Mouse (Mus musculus) c-Kit-positive CD71-positive TER-119-negative erythroid progenitor cells, embryonic 14.5 days (primary cell): ENCODE data around the gene Slc51a.

Experiments used
- DNase-seq: peaks from one replicate; pipeline ENCODE4 v3.0.0-alpha.2; 2013; ENCODE audit warnings: low read depth

Gene Slc51a

DNA sequence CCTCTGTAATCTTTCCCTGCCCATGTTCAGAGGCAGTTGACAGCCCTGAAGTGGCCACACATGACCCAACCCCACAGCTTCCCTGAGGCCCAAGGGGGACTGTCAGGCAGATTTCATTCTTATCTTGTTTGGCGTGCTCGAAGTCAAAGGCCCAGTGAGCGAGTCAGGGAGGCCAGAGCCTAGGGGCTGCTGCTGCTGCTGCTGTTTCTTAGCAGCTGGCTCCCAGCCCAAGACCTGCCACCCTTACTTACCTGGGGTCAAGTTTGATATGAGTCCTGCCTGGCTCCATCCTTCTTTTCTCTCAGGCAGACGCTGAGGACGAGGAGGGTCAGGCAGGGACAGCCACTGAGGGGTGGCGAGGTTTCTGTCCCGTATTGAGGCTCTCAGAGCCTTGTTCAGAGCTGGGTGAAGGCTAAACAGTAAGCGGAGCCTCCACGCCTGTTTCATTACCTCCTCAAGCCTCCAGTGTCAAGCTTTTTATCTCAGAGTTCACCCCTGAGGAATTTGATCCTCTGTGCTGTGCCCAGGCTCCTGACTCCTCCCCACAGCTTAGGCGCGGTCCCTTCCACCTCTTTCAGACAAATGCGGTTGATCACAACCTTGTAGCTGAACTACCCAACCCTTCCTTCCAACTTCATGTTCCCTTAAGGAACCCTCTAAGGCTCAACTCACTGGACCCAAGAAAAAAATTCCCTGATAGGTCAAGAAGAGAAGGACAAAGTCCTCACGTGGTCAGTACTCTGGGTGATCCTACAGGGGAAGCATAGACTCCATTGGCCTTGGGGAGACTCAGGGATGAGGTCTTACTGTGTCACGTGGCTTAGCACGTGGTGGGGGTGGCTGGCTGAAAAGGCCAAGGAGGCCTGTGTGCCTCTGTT lies at the start of gene Slc51a:
Gene Slc51a, minus strand, starts transcription at position 646 of the 878 bp plus-strand sequence.
- DNase-seq, result peak; percentile 70

GRCm38 (mm10) chr16:32535157-32535751 lies 47.6 kb upstream of the Slc51a start:
- DNase-seq, result no peak

- DNase-seq, result no peak
Measured at GRCm38 (mm10) chr16:32532878-32533826, 45.5 kb upstream of the Slc51a start.

DNA sequence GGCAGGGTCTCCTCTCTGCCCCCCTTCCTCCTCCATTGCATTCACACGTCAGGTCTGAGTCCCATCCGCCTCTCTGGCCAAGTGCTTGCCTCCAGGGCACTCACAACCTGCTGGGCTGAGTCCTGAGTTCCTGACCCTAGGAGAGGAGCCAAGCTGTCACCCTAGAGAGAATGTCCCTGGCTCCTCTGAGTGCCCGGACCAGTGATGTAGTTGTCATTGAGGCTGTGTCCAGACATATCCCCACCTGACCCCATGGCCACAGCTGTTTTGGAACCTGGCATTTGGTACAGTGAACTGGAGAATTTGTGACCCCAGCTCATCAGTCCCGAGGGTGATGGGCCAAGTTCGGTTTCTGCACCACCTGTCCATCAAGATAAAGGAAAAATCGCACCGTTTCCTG lies 39.2 kb upstream of the Slc51a start:
- no peak for DNase-seq

DNA sequence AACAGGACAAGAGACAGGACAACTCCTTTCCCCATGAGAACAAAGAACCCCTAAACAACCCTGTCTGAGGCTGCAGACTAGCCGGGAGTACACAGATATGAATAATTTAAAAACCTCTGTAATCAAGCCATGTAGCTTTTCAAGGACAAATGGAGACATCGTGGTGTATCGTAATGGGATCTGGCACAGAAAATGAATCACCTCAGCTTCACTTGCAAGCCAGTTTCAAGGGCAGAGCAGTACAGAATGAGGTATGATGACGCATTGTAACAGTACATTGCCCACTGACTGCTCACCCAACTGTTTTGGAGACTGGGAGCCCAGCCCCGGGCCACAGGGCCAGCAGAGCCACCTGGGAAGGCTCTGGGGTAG lies 36.6 kb upstream of the Slc51a start:
- DNase-seq, result no peak

- DNase-seq, result no peak
Measured at GRCm38 (mm10) chr16:32523462-32524243, 36.0 kb upstream of the Slc51a start.

GRCm38 (mm10) chr16:32522578-32523194 lies 35.0 kb upstream of the Slc51a start:
- no peak for DNase-seq

- no peak for DNase-seq
Measured at GRCm38 (mm10) chr16:32520372-32520748, 32.7 kb upstream of the Slc51a start.

GRCm38 (mm10) chr16:32519656-32520371 lies 32.1 kb upstream of the Slc51a start:
- DNase-seq, result no peak

DNA sequence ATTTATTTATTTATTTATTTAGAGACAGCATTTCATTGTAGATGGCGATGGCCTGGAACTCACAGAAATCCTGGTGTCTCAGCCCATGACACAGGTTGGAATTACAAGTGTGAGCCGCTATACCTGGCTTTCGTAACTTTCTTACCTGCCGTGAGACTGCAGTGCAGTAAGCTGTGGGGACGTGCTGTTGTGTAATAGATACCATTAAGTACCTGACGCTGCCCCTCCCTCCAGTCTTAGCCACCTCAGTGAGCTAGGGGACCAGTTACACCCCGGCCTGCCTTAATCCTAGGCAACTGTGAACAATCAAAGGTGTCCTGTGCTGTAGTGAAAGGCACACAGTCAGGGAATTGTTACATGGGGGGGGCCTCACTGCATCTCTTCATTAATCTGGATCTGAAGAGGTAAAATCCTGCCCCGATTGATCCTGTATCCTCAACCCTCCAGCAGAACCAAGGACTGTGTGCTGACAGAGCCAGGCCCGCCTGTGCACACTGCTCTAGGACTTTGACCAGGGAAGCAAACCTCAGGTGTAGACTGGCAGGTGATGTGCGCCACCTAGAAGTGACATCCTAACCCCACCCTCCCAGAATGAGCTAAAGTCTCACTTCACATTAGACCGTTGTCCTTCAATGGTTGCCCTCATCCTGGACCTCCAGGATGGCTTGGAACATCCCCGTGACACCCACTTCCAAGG lies 30.3 kb upstream of the Slc51a start:
- DNase-seq, result no peak

- DNase-seq, result peak; percentile 58
Measured at GRCm38 (mm10) chr16:32516006-32516962, 28.6 kb upstream of the Slc51a start.

GRCm38 (mm10) chr16:32513948-32514347 lies 26.3 kb upstream of the Slc51a start:
- DNase-seq, result no peak

GRCm38 (mm10) chr16:32513401-32513800 lies 25.7 kb upstream of the Slc51a start:
- DNase-seq, result no peak

DNA sequence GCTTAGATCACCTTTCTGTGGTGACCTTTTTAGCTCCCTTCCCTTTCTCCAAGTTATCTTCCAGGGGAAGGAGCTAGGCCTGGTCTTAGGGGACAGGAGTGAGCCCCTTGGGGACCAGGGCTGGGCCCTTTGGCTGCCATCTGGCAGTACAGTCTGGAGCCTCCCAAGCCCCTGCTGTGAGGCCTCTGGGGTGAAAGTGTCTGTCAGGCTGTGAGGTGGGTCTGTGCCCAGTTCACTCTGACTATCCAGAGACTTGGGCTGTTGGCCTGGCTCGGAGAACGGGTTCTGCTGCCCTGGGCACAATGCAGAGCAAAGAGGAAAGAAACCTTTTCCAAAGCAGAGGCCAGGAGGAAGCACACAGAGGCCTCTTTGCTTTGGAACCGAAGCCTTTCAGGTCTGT lies 25.2 kb upstream of the Slc51a start:
- DNase-seq, result no peak

DNA sequence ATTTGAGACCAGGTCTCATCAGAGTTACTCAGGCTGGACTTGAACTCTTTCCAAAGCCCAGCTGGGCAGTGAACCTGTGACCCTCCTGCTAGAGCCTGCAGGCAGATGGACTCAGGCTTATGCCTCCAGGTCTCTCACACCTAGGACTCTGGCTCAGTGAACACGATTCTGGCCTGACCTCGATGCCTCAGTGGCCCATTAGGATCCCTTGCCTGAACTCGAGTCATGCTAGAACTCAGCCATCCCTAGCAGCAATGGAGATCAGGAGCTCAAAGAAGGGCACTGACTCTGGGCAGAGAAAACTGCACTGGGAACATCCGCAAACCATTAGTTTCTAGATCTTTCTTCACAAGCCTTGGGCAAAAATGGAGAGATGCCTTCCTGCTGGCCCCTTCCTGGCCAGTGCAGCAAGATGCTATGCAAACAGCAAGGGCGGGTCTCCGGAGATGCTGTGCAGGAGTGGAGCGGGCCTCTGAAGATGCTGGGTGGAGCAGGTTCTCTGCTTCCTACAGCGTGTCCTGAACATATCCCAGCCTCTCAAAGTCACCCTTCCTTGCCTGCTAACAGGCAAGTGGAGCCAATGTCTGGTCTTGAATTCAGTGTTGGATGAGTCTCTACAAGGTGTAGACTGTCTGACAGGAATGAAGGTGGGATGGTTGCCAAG lies 24.3 kb upstream of the Slc51a start:
- no peak for DNase-seq

DNA sequence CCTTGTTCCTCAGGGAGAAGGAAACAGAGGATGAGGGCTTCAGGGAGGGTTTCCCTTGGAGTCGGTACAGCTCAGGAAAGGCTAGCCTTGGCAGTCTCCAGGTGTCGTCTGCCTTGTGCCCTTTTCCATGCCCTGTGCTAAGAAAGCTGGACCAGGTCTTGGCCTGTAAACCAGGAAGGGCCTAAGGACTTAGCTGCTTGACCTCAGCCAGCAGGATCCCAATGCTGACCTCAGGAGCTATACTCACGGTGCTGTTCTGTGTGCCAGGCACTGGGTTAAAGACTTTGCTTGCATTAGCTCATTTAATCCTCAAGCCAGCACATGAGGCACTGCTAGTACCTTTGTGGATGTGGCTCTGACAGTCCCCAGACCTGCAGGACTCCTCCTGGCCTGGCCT lies 23.7 kb upstream of the Slc51a start:
- DNase-seq, result no peak

DNA sequence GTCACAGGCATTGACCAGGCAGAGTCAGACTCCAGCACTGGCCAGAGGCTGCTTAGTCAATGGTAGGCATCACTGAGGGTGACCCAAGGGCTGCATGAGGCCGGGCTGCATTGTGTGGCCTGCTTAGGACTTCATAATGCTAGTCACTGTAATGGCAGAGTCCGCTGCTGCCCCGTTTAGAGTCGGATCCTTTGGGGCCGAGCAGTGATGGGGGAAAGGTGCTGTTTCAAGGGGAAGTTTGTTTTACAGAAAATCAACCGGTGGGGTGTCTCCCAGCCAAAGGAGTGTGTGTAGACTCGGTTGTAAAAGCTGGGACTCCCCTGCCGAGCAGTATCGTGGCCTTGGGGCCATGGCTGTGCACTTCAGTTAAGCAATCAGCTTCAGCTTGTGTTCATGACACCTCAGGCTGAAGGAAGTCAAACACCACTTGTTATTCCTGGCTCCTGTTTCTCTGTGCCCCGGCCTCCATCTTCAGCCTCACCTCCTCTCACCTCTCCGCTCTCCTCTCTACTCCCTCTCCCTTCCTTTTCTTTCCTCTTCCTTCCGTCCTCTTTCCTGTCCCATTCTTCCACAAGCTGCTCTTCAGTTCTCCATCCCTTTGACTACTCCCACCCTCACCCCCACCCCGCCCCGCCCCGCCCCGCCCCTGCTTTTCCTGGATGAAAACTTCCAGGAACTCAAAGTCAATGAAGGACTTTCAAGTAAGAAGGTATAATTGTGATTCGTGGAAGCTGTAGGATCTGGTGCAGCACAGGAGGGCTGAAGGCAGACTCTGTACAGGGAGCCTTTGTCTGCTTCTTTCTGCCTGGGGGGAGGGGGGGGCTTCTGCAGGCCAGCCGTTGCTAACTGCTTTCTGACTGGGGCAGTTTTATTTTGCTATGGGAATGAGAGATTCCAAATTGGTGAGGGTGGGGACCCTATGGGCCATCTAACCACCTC lies 23.0 kb upstream of the Slc51a start:
- peak; percentile 64 for DNase-seq
